Mouse (Mus musculus): ENCODE results near the gene Scyl1.

- TF ChIP-seq CTCF (IDR thresholded peaks at IDR 0.05) (no peak), EP300 (IDR thresholded peaks at IDR 0.05) (no peak)
These were observed 42.3 kb upstream of the Scyl1 start for GRCm38 (mm10) chr19:5813567-5813966.
